Mouse (Mus musculus): ENCODE data around the gene Mroh3.
A peak's percentile ranks its signal among the peaks of the same experiment; 100 is the strongest.

Gene Mroh3

DNA sequence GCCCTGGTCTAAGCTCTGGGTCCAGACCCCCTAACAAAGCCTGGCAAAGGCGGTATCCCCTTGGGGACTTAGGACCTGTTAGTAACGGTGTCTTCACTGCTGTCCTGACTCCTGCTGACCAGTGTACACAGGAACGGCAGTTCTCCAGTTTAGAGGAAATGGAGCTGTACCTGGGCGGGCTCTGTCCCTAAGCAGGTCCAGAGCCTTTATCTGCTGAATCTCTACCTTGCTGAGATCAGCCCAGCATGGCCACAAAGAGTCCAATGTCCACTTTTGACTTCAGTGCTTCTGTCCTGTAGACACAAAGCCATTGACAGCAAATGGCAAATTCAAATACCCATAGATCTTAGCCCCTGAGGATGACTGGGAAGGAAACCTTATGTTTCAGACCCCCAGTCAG, 55.7 kb downstream of the Mroh3 start:
- no peak for DNase-seq (ENCODE audit: low spot score)

DNA sequence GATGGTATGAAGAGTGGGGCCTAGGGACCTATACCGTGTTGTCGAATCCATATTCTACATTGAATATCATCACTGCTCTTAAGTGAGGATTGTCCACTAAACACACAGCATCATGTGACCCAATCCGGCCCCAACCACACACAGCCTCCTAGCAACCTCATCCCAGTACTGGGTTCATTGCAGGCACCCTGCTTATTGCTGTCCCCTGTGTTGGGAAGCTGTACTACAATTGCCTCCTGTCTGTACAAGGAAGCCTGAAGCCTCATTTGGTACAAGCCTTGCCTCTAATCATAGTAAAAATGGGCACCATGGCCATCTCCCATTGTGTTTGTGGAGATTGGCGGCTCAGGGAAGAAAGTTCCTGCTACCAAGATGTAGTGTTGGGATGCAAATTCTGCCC, 56.3 kb downstream of the Mroh3 start:
- DNase-seq (ENCODE audit: low spot score), result no peak

DNA sequence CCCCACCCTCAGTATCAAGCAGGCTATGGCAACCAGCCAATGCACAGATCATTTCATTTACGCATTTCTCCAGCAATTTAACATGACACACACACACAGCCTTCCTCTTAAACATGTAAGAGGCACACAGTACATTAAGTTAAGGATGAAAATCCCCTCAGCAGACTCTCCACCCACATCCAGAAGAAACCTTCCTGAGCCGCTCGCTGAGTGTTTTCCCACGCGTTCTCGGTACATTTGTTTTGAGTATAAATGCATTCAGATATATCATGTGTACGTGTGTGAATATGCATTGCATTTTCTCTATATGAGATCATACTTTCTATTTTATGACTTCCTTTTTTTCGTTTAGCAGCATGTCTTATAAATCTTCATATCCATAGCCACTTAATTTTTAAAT, 61.3 kb downstream of the Mroh3 start:
- no peak for DNase-seq (ENCODE audit: low spot score)

DNA sequence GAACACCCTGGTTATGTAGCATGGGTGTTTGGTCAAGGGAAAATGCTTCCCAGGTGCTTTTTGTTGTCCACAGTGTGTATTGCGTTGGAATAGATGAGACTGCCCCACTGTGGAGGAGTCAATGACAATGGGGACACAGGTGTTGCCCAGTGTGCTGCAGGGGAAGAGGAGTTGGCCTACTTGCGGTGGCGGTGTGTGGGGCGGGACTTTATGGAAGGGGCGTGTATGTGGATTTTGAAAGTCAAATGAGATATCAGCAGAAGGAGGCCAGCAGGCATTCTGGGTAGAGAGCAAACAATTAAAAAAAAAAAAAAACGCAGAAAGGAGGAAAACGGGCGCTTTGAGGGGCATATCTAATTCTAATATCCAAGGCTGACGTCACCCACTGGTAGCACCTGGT, 62.9 kb downstream of the Mroh3 start:
- no peak for DNase-seq (ENCODE audit: low spot score)

DNA sequence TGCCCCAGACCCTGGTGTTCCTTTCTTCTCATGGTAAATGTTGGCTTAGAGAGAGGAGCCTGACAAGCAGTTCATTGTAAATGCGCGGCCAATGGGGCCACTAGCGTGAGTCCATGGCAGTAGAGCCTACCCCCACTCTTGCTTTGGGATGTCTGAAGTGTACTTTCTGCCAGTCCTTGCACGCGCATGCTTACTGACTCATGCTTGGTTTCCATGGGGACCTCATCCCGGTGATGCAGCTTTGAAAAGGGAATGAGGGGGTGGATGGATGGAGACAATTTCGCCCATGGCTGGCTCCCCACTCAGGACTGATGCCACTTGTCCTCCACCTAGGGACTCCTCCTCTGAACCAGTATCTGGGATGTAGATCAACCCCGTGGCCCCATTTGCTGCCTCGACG, 69.1 kb downstream of the Mroh3 start:
- no peak for DNase-seq (ENCODE audit: low spot score)

DNA sequence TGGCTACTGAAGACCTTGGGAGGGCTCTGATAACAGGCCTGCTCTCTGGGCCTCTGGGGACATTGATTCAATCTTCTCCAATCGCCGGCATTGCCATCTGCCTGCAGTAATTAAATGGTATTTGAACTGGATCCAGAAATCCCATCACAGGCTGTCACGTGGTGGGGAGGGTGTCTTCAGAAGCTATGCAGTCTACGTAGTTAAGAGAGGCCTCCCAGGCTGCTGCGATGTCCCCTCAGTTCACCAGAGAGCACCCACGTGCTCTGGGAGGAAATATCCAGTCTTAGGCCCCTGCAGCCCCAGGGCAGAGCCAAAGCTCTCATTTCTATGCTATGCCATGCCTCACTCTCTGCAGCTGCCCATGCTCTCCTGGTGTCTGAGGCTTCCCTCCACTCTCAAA, 70.3 kb downstream of the Mroh3 start:
- no peak for DNase-seq (ENCODE audit: low spot score)

DNA sequence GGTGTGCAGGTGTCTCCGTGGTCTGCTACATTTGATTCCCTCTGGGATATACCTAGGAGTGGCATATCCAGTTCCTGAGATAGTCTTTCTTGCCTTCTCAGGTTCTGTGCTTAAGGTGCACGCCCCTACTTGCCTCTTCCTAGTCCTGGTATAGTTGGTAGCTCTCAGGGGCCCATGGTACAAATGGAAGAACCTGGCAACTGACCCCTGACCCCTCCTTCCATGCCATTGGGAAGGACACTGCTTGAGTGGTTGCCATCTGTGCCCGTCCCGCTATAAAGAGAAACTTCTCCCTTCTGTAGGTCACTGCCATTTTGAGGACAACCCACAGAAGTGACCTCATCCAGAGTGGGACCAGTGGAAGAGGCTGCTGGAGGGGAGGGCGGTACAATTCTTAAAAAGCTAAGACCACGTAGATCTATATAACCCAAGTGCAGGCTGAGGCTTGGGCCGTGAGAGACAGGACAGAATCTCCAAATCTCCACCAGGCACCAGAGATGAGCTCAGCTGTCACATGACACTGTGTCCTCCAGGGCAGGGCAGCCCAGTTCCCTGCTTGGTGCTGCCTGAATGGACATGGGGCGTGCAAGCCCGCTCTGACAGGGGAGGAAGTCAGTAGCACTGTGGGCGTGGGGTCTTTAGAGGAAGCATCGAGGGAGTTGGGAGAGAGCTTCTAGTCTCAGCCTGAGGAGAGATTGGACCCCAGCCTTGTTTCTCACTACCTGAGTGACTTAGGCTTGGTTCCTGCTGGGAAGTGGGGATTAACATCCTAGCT, 71.3 kb downstream of the Mroh3 start:
- DNase-seq (ENCODE audit: low spot score), result no peak

DNA sequence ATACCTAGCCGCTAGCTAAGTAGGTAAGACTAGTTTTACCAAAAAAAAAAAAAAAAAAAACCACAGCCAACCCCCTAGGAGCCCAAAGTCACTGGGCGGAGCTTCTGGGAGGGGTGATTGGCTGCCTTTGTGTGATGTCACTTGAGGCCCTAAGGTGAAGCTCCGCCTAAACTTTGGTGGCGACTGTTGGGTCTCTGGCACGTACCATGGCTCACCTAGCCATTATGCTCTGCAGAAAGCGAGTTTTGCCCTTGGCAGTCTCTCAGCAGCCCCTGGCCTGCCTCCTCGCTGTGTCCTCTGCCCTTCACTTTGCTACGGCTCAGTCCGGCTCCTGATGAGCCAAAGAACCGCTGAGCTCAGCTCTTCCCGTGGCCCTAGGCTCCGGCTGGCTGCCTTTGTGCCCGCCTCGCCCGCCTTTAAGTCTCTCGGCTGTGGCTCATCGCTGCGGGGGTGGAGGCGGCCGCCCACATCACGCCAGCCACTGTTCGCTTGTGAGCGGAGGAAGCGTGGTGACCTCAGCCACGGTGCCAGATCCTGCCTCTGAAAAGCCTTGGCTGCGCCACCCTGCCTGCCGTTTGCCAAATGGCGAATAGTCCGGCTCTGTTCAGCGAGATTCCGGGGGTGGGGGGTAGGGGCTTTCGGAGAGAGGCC, 72.5 kb downstream of the Mroh3 start:
- peak; percentile 78 for DNase-seq (ENCODE audit: low spot score)

DNA sequence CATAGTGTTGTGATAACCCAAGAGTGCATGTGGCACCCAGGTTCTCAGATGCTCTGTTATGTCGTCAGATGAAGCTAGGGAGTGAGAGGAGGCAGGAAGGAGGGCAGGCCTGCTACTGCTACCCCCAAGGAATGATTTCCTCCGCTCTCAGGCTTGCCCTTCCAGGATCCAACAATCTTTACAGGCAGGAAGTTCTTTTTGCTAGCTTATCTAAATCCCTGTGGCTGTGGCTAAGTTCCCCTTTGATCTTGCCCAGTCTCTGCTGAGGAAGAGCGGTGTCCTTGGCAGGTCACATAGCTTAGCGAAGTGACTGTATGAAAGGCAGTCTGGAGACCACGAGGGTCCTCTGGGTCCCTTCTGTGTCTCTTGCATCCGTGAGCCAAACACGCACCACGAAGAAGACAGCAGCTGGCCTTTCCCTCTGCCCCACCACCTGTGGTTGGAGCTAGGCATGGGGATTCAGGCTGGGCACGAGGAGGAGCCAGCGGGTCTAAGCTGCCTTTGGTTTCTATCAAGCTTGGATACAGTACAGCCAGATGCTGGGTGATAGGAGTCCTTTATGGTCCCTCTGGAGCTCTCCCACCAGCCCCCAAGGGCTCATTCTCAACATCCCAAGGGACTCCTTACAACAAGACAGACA, 74.3 kb downstream of the Mroh3 start:
- DNase-seq (ENCODE audit: low spot score), result no peak

DNA sequence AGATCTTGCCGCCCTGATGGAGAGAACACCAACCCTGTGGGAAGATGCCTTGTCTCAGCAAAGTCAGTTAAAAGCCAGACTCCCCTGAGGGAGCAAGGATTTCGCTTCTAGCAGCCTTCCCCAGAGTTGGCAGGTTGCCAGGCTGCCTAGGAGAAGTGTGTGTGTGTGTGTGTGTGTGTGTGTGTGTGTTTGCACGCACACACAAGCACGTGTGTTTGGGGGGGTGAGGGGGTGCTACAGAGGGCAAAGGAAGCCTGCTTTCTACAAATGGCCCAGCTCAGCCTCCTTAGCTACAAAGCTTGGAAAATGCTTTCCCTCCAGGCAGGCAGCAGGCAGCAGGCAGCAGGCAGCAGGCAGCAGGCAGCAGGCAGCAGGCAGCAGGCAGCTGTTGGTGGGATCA, 75.1 kb downstream of the Mroh3 start:
- peak; percentile 81 for DNase-seq (ENCODE audit: low spot score)

DNA sequence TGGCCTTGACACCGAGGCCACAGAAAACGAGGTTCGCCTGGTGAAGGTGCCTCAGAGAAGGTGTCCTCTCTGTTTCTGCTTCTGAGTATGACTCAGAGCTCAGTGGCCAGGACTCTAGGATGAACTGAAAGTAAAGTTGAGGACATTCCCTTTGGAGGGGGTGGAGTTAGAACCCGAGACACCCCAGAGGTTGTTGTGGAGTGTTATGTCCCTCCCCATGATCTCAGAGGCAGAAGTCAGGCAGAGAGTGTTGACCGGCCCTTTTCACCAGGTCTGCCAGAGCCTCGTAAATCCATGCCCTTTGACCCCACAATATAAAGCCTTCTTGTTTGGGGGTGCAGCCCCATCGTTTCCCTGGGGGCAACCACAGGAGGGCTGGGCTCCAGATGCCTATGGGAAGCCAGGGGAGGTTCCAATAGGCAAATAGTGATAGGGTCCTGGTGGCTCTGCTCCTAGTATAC, 75.5 kb downstream of the Mroh3 start:
- no peak for DNase-seq (ENCODE audit: low spot score)

DNA sequence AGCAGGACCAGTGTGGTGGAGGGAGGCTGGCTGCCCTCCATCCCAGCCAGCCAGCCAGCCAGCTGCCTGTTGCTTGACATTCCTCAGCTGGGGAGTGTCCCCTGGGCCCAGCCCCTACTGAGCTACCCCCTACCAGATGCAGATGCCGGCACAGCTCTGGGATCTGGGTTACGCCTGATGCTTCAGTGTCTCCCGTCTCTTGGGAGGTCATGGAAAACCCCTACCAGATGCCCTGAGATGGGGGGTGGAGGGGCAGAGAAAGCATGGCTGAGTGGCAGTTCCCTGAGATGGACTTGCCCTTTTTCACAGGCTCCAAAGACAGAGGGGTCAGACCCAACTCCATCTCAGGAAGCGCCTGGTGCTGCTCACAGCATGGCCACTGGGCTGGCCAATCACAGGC, 76.1 kb downstream of the Mroh3 start:
- no peak for DNase-seq (ENCODE audit: low spot score)

DNA sequence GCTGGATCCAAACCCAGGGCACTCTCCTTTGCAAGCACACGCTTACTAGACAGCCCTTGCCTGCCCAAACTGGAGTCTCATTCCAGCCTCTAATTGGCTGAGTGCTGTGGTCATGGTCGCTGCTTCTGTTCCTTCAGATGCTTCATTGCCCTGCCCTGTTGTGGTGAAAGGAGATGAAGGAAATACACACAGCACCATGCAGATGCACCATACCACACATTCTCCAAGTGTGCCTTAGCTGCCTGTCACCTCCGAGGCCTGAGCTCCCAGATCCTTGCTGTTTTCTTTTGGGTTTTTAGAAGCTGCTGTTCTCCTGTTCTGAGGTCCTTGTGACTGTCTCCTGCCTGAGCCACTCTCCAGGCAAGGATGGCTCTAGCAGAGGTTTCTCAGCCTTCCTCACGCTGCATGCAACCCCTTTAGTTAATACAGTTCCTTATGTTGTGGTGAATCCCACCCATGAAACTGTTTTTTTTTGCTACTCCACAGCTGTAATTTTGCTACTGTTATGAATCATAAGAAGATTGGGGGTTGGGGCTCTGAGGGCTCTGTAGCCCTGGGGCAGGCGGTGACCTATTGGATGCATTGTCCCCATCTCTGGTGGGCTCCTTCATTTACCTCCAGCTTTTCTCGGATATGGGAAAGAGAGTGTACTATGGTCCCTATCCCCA, 76.7 kb downstream of the Mroh3 start:
- DNase-seq (ENCODE audit: low spot score), result no peak

DNA sequence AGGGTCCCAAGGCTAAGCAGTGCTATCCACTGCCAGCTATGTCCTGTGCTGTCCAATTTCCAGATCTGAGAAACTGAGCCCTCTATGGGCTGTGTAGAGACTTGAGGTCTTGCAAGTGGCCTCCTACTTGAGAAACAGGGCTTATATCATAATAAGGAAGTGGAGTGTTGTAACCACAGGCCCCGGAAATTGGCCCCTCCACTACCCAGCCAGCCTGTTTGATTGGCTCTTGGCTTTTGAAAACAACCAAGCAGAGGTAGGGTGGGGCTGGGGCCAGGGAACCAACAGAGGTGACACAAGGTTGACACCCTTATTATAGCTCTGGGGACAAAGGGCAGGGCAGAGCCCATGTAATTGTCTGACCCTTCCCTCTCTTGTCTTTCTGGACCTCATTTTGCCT, 77.6 kb downstream of the Mroh3 start:
- no peak for DNase-seq (ENCODE audit: low spot score)

DNA sequence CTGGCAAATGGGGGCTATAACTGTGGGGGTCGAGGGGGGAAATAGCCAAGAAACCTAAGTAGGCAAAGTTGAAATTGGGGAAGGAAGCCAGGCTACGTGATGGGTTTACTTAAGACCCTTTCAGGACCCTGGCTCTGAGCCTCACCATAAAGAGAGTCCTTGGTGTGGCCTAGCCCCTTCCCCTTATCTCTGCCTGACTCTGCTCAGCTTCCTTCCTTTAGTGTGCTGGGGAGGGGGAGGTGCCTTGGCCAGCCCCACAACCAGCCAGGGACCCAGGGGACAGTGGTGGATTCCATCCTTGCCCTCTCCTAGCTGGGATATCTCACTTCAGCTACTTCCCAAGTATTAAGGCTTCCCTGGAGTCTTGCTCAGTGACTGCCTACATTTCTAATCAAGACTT, 78.1 kb downstream of the Mroh3 start:
- DNase-seq (ENCODE audit: low spot score), result no peak

DNA sequence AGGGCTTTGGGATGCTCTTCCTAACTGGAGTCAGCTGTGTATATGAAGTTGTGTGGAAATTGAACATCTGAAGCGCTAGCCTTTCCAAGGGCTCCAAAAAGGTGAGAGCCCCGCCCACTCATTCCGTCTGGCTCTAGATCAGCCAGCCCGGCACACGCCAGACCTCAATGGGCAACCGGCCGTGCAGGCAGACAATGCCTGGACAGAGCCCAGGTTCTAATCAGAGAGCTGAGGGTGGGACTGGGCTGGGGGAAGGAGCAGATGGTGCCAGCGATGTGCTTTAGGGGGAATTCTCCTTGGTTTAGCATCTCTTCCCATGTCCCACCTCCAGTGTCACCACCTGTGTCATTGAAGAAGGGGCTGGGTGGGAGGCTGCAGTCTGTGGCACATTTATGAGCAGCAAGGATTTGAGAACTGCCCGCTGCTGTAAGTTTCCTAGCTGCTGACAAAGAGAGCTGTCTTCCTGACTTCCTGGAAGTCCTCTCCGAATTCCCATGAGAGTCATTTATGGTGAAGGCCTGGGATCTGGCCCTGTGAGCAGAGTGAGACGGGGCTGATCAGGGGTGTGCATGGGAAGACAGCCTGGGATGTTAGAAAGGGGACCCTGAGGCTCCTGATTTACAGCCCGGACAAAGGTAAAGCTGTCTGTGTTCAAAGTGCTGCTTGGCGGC, 78.9 kb downstream of the Mroh3 start:
- no peak for DNase-seq (ENCODE audit: low spot score)

DNA sequence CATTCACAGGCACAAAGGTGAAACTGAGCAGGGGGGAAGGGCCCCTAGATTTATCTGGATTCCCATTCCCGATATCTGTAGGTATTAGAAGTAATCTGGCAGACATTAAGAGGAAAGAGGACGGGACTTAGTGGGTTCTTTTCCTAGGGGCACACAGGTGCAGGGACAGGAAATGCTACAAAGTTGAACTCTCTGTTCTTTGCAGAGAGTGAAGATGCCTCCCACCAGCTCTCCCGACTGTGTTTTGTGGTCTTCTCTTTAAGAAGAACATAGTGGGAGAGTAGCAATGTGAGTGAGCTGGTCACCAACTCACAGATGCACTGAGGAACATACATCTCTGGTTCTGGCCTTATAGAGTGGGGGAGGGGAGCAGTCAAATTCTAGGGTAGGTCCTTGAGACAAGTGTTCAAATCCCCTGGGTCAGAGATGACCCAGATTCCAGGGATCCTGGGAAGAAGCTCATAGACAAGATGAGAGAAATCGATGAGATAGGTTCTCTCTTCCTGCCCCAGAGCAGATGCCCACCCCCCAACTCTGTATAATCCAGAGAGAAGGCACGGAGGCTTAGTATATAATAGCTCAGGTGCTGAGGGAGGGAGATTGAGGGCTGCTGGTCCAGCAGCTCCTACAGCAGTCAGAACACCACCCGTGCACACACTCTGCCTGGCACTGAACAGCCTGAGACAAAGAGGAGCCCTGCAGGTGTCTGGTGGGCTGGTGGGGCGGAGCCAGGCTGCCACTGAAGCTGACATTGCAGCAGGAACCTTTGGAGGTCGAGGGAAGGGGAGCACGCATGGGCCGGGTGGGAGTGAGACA, 80.0 kb downstream of the Mroh3 start:
- DNase-seq (ENCODE audit: low spot score), result no peak

Measured in testis, postnatal 10 days (tissue).